Mouse (Mus musculus): ENCODE results near the gene Dnah1. TPM values are rescaled to one million over a fixed set of nuclear protein-coding genes. Genes with fewer than 3 reads are reported as not detected.

Dnah1 gene
- polyA plus RNA-seq, 1 experiment, result not detected

GRCm38 (mm10) chr14:31268301-31269001, 55.2 kb downstream of the Dnah1 start:
- Histone ChIP-seq H3K4me1 (ENCODE audit: control insufficient read depth, insufficient read depth, low read length) (no peaks in the 10 kb centered on the region), H3K27ac (ENCODE audit: insufficient read depth, low read depth, low read length) (no peak overlapping the region), H3K4me3 (ENCODE audit: insufficient read depth, low read length) (no peak overlapping the region)
- no peak for TF ChIP-seq POLR2A (IDR thresholded peaks at IDR 0.05; ENCODE audit: borderline replicate concordance, low read depth, low read length)
- TF ChIP-seq CTCF (IDR thresholded peaks at IDR 0.05; ENCODE audit: low read depth, low read length), result no peak

DNA sequence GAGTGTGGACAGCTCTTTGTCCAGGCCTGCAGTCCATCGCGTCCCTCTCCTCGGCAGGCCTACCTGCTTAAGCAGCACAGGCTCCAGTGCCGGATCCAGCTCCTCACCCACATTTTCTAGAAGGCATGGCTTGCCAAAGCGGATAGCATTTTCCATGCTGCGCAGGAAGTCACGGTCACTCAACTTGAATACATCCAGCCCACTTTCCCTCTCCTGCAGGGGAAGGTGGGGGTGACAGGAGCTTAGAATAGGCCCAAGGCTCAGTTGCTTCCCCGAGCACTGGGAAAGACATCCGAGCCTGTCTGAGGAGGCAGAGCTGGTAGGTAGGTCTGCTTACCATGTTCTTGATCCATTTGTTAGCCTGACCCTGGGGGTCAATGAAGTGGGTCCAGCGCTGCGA, 56.0 kb downstream of the Dnah1 start:
- H3K4me3 ChIP-seq (ENCODE audit: insufficient read depth, low read length), result no peak overlapping the region
- no peaks in the 10 kb centered on the region for H3K4me1 ChIP-seq (ENCODE audit: control insufficient read depth, insufficient read depth, low read length)
- TF ChIP-seq POLR2A (IDR thresholded peaks at IDR 0.05; ENCODE audit: borderline replicate concordance, low read depth, low read length) (no peak), CTCF (IDR thresholded peaks at IDR 0.05; ENCODE audit: low read depth, low read length) (no peak)
- no peak overlapping the region for H3K27ac ChIP-seq (ENCODE audit: insufficient read depth, low read depth, low read length)

GRCm38 (mm10) chr14:31260932-31261331, 62.8 kb downstream of the Dnah1 start:
- Histone ChIP-seq H3K27ac (ENCODE audit: insufficient read depth, low read depth, low read length) (no peak overlapping the region), H3K4me1 (ENCODE audit: control insufficient read depth, insufficient read depth, low read length) (no peaks in the 10 kb centered on the region), H3K4me3 (ENCODE audit: insufficient read depth, low read length) (no peak overlapping the region)
- TF ChIP-seq CTCF (IDR thresholded peaks at IDR 0.05; ENCODE audit: low read depth, low read length) (no peak), POLR2A (IDR thresholded peaks at IDR 0.05; ENCODE audit: borderline replicate concordance, low read depth, low read length) (no peak)

- no peak overlapping the region for H3K4me3 ChIP-seq (ENCODE audit: insufficient read depth, low read length)
These were observed 63.3 kb downstream of the Dnah1 start for GRCm38 (mm10) chr14:31260374-31260773.

DNA sequence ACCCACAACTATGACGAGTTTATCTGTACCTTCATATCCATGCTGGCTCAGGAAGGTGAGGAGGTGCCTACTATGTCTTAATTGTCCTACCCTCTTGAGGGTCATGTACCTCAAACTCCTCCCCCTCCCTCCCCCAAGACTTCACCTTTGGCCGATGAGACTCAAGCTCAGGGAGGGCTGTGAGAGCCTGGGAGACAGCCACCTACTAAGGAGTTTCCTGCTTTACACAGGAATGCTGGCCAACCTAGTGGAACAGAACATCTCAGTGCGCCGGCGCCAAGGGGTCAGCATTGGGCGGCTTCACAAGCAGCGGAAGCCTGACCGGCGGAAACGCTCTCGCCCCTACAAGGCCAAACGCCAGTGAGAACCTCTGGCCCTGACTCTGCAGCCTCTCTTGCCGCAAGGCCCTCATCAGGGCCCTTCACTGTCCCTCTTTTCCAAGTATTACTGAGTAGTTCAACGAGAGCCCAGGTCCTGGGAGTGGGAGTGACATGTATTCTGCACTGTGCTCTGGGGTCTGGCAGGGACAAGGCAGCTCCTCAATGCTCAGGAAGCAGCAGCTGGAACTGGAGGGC, 65.1 kb downstream of the Dnah1 start:
- no peak for TF ChIP-seq POLR2A (IDR thresholded peaks at IDR 0.05; ENCODE audit: borderline replicate concordance, low read depth, low read length)
- TF ChIP-seq CTCF (IDR thresholded peaks at IDR 0.05; ENCODE audit: low read depth, low read length), result no peak
- H3K27ac ChIP-seq (ENCODE audit: insufficient read depth, low read depth, low read length), result no peak overlapping the region
- H3K4me3 ChIP-seq (ENCODE audit: insufficient read depth, low read length), result no peak overlapping the region
- H3K4me1 ChIP-seq (ENCODE audit: control insufficient read depth, insufficient read depth, low read length), result no peaks in the 10 kb centered on the region

More at GRCm38 (mm10) chr14:31260374-31260773, 63.3 kb downstream of the Dnah1 start:
- Histone ChIP-seq H3K4me1 (ENCODE audit: control insufficient read depth, insufficient read depth, low read length) (no peaks in the 10 kb centered on the region), H3K27ac (ENCODE audit: insufficient read depth, low read depth, low read length) (no peak overlapping the region)
- TF ChIP-seq POLR2A (IDR thresholded peaks at IDR 0.05; ENCODE audit: borderline replicate concordance, low read depth, low read length) (no peak), CTCF (IDR thresholded peaks at IDR 0.05; ENCODE audit: low read depth, low read length) (no peak)

- H3K27ac ChIP-seq (ENCODE audit: insufficient read depth, low read depth, low read length), result no peak overlapping the region
- TF ChIP-seq POLR2A (IDR thresholded peaks at IDR 0.05; ENCODE audit: borderline replicate concordance, low read depth, low read length) (no peak), CTCF (IDR thresholded peaks at IDR 0.05; ENCODE audit: low read depth, low read length) (no peak)
- H3K4me3 ChIP-seq (ENCODE audit: insufficient read depth, low read length), result peak overlapping the region; percentile 91
- peaks cover 8% of the 10 kb centered on the region for H3K4me1 ChIP-seq (ENCODE audit: control insufficient read depth, insufficient read depth, low read length)
These were observed 71.6 kb downstream of the Dnah1 start for GRCm38 (mm10) chr14:31252091-31252490.

DNA sequence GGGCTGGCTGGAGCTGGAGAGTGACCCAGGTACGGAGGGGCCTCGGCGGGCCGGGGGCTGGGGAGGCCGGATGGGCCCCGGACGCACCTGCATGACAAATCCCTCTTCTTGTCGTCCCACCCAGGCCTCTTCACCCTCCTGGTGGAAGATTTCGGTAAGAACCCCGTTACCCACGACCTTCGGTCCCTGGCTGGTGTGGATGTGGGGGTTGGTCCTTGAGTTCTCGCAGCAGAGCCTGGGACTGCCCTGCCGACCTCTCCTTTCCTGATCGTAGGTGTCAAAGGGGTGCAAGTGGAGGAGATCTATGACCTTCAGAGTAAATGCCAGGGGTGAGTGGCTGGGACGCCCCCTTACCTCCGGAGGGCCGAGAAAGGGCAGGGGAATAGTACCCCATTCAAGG, 72.1 kb downstream of the Dnah1 start:
- H3K4me1 ChIP-seq (ENCODE audit: control insufficient read depth, insufficient read depth, low read length), result peaks cover 8% of the 10 kb centered on the region
- peak overlapping the region; percentile 91 for H3K4me3 ChIP-seq (ENCODE audit: insufficient read depth, low read length)
- TF ChIP-seq CTCF (IDR thresholded peaks at IDR 0.05; ENCODE audit: low read depth, low read length), result no peak
- TF ChIP-seq POLR2A (IDR thresholded peaks at IDR 0.05; ENCODE audit: borderline replicate concordance, low read depth, low read length), result no peak
- no peak overlapping the region; the same call in 1 of the 2 replicates for H3K27ac ChIP-seq (ENCODE audit: insufficient read depth, low read depth, low read length)

DNA sequence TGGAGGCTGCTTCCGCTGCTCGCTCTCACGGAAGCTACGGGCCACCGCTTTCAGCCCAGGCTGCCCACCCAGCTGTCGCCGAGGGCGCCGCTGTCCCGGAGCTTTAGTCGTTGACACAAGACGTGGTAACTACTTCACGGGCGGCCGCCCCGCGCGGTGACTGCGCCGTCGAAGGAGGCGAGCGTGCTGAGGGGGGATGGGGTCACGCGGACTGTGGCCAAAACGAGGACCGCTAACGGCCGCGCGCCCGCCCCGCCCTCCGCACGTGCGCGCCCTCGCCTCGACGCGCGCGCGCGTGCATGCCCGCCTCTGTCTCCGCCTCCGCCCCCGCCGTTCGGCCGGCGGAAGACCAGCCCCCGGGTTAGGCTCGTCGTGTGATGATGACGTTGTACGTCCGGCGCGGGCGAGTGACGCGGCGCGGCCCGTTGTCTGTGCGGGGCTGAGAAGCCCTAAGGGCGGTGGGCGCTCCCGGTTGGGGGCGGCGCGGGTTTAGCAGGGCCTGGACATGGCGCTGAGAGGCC, 72.6 kb downstream of the Dnah1 start, which contains the start of the genes Phf7 and Bap1:
Gene Phf7, minus strand, starts transcription at position 234 of the 521 bp plus-strand sequence.
Gene Bap1, plus strand, starts transcription at position 367 of the 521 bp plus-strand sequence.
- peaks cover 8% of the 10 kb centered on the region for H3K4me1 ChIP-seq (ENCODE audit: control insufficient read depth, insufficient read depth, low read length)
- no peak for TF ChIP-seq CTCF (IDR thresholded peaks at IDR 0.05; ENCODE audit: low read depth, low read length)
- no peak for TF ChIP-seq POLR2A (IDR thresholded peaks at IDR 0.05; ENCODE audit: borderline replicate concordance, low read depth, low read length)
- H3K27ac ChIP-seq (ENCODE audit: insufficient read depth, low read depth, low read length), result peak within 1 kb of the TSS; percentile 94
- H3K4me3 ChIP-seq (ENCODE audit: insufficient read depth, low read length), result peak within 1 kb of the TSS; percentile 91

DNA sequence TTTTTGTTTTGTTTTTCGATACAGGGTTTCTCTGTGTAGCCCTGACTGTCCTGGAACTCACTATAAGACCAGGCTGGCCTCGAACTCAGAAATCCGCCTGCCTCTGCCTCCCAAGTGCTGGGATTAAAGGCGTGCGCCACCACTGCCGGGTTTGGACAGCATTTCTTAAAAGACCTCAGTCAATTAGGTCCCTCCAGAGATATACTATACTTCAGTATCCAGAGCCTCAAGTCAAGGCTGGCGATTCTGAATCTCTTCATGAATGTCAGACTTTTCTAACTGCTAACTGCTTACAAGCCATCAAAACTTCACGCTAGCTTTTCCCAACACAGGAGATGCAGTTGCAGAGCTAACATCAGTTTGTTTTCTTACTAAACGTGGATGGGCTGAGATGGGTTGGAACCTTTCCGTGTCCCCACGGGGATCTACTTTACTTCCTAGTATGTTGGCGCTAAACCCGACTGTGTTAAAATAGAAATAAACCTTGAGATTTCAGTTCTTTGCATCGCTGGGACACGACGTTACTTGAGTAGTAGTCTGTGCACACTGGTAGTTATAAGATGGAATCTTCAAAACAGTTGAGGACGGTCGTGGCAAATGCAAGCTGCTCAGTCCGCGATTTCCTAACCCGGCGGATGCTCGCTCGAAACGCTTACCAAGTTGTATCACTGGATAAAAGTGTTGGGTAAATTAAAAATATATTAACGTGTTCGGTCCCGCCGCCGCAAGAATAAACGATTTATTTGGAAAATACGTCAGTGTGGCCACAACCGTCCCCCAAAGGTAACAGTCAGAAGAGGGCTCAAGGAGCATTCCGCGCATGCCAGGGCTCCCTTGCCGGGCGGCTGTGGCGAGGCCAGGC, 73.2 kb downstream of the Dnah1 start:
- peaks cover 8% of the 10 kb centered on the region for H3K4me1 ChIP-seq (ENCODE audit: control insufficient read depth, insufficient read depth, low read length)

More for the DNA sequence above, 73.2 kb downstream of the Dnah1 start:
- TF ChIP-seq CTCF (IDR thresholded peaks at IDR 0.05; ENCODE audit: low read depth, low read length) (no peak), POLR2A (IDR thresholded peaks at IDR 0.05; ENCODE audit: borderline replicate concordance, low read depth, low read length) (no peak)
- peak overlapping the region; percentile 94 for H3K27ac ChIP-seq (ENCODE audit: insufficient read depth, low read depth, low read length)
- H3K4me3 ChIP-seq (ENCODE audit: insufficient read depth, low read length), result peak overlapping the region; percentile 91
